Mouse (Mus musculus) midbrain, embryonic 12.5 days (tissue): ENCODE measurements around the gene 4930503B20Rik. TPM values are rescaled to one million over a fixed set of nuclear protein-coding genes. Genes with fewer than 3 reads are reported as not detected.

Source experiments
- ATAC-seq: fragments of 200-750 bp; cut with Nextera tagmentation; 2 replicates; pipeline ENCODE4 v1.8.0; 2017; ENCODE audit warnings: low read depth, moderate TSS enrichment, moderate library complexity; ENCODE audit not compliant: low FRiP score
- H3K27ac ChIP-seq: fragments of 300-500 bp; sonication (generic); replicated peaks from 2 replicates; pipeline ENCODE4 v1.5.1; 2016; ENCODE audit warnings: mild to moderate bottlenecking
- H3K27me3 ChIP-seq: fragments of 300-500 bp; sonication (generic); 2 replicates; pipeline ENCODE4 v1.6.1; 2016; ENCODE audit warnings: mild to moderate bottlenecking
- H3K36me3 ChIP-seq: fragments of 300-500 bp; sonication (generic); 2 replicates; pipeline ENCODE4 v1.6.1; 2016
- H3K4me1 ChIP-seq: fragments of 300-500 bp; sonication (generic); 2 replicates; pipeline ENCODE4 v1.6.1; 2016
- H3K4me2 ChIP-seq: fragments of 300-500 bp; sonication (generic); replicated peaks from 2 replicates; pipeline ENCODE4 v1.6.1; 2016; ENCODE audit warnings: mild to moderate bottlenecking, moderate library complexity
- H3K4me3 ChIP-seq: fragments of 300-500 bp; sonication (generic); 2 replicates; pipeline ENCODE4 v1.5.1; 2016; ENCODE audit warnings: mild to moderate bottlenecking
- H3K9ac ChIP-seq: fragments of 300-500 bp; sonication (generic); replicated peaks from 2 replicates; pipeline ENCODE4 v1.6.1; 2016; ENCODE audit warnings: mild to moderate bottlenecking, moderate library complexity
- H3K9me3 ChIP-seq: fragments of 300-500 bp; sonication (generic); 2 replicates; pipeline ENCODE4 v1.6.1; 2016; ENCODE audit warnings: mild to moderate bottlenecking
- WGBS: fragments of 180-500 bp; shearing (Covaris S2); methylation state at CpG from one replicate; pipeline ENCODE4 v1.1.7; 2016; 5-methylcytosine and 5-hydroxymethylcytosine counted together
- polyA plus RNA-seq: library from polyadenylated mRNA; unstranded; fragments of >200 nt; fragmentation: Nextera tagmentation; extraction: Ambion mirVana; gene quantifications from 2 replicates; pipeline ENCODE4 v1.2.1, GENCODE M21; 2016

Gene 4930503B20Rik
- polyA plus RNA-seq, 1 experiment from 2014 or later: not detected

- H3K4me2 ChIP-seq: no peak overlapping the region
- H3K36me3 ChIP-seq: no peaks in the 10 kb centered on the region
- no peak overlapping the region for H3K4me3 ChIP-seq
- H3K9ac ChIP-seq: no peak overlapping the region
- no peaks in the 10 kb centered on the region for H3K27me3 ChIP-seq
- WGBS: 79% methylated on average over 10 of the region's 10 CpGs
- no peaks in the 10 kb centered on the region for H3K4me1 ChIP-seq
- no peak overlapping the region for H3K27ac ChIP-seq
- H3K9me3 ChIP-seq: no peaks in the 10 kb centered on the region
- ATAC-seq: no peak
Observed at GRCm38 (mm10) chr3:146649311-146649894, 1.7 kb downstream of the 4930503B20Rik start.

GRCm38 (mm10) chr3:146641818-146642427 is 9.2 kb downstream of the 4930503B20Rik start:
- 0 out of 2 replicates have a peak, but pooled peaks cover 2% of the 10 kb centered on the region for H3K4me1 ChIP-seq
- H3K36me3 ChIP-seq: no peaks in the 10 kb centered on the region
- no peak overlapping the region for H3K9ac ChIP-seq
- no peak overlapping the region for H3K4me3 ChIP-seq
- no peak overlapping the region for H3K27ac ChIP-seq
- WGBS: 67% methylated on average over 4 of the region's 4 CpGs
- no peak overlapping the region for H3K4me2 ChIP-seq
- no peak for ATAC-seq
- H3K9me3 ChIP-seq: no peaks in the 10 kb centered on the region
- H3K27me3 ChIP-seq: no peaks in the 10 kb centered on the region

- 89% methylated on average over 5 of the region's 5 CpGs for WGBS
- no peak overlapping the region for H3K9ac ChIP-seq
- H3K4me2 ChIP-seq: no peak overlapping the region
- no peak overlapping the region for H3K4me3 ChIP-seq
- ATAC-seq: no peak
- H3K4me1 ChIP-seq: no peaks in the 10 kb centered on the region
- no peaks in the 10 kb centered on the region for H3K36me3 ChIP-seq
- H3K27ac ChIP-seq: no peak overlapping the region
- H3K27me3 ChIP-seq: no peaks in the 10 kb centered on the region
- no peaks in the 10 kb centered on the region for H3K9me3 ChIP-seq
Observed at GRCm38 (mm10) chr3:146632506-146632905, 18.6 kb downstream of the 4930503B20Rik start.

GRCm38 (mm10) chr3:146628227-146628982 is 22.7 kb downstream of the 4930503B20Rik start:
- 76% methylated on average over 8 of the region's 8 CpGs for WGBS
- Histone ChIP-seq H3K9me3 (no peaks in the 10 kb centered on the region), H3K27ac (no peak overlapping the region), H3K36me3 (no peaks in the 10 kb centered on the region), H3K4me1 (no peaks in the 10 kb centered on the region), H3K4me3 (no peak overlapping the region), H3K4me2 (no peak overlapping the region), H3K27me3 (no peaks in the 10 kb centered on the region), H3K9ac (no peak overlapping the region)
- ATAC-seq: no peak

GRCm38 (mm10) chr3:146625766-146626165 is 25.4 kb downstream of the 4930503B20Rik start:
- ATAC-seq: no peak
- no peaks in the 10 kb centered on the region for H3K27me3 ChIP-seq
- H3K9me3 ChIP-seq: no peaks in the 10 kb centered on the region
- 96% methylated on average over 4 of the region's 4 CpGs for WGBS
- H3K36me3 ChIP-seq: no peaks in the 10 kb centered on the region
- no peak overlapping the region for H3K4me3 ChIP-seq
- no peak overlapping the region for H3K9ac ChIP-seq
- no peak overlapping the region for H3K27ac ChIP-seq
- H3K4me2 ChIP-seq: no peak overlapping the region
- H3K4me1 ChIP-seq: no peaks in the 10 kb centered on the region

- Histone ChIP-seq H3K9me3 (no peaks in the 10 kb centered on the region), H3K27ac (no peak overlapping the region), H3K27me3 (no peaks in the 10 kb centered on the region), H3K4me1 (no peaks in the 10 kb centered on the region), H3K4me3 (no peak overlapping the region), H3K36me3 (no peaks in the 10 kb centered on the region), H3K4me2 (no peak overlapping the region), H3K9ac (no peak overlapping the region)
- no peak for ATAC-seq
- WGBS: 83% methylated on average over 11 of the region's 11 CpGs
Observed at GRCm38 (mm10) chr3:146621966-146622365, 29.2 kb downstream of the 4930503B20Rik start.

- Histone ChIP-seq H3K9me3 (no peaks in the 10 kb centered on the region), H3K27me3 (no peaks in the 10 kb centered on the region), H3K9ac (no peak overlapping the region), H3K4me3 (no peak overlapping the region), H3K4me2 (no peak overlapping the region), H3K36me3 (no peaks in the 10 kb centered on the region), H3K4me1 (no peaks in the 10 kb centered on the region), H3K27ac (no peak overlapping the region)
- no peak for ATAC-seq
- 90% methylated on average over 14 of the region's 14 CpGs for WGBS
Observed at GRCm38 (mm10) chr3:146620555-146621249, 30.4 kb downstream of the 4930503B20Rik start.

- Histone ChIP-seq H3K4me2 (no peak overlapping the region), H3K9ac (no peak overlapping the region), H3K36me3 (no peaks in the 10 kb centered on the region), H3K4me1 (no peaks in the 10 kb centered on the region), H3K27me3 (no peaks in the 10 kb centered on the region), H3K4me3 (no peak overlapping the region), H3K27ac (no peak overlapping the region), H3K9me3 (no peaks in the 10 kb centered on the region)
- ATAC-seq: no peak
- WGBS: 88% methylated on average over 10 of the region's 10 CpGs
Observed at GRCm38 (mm10) chr3:146620101-146620500, 31.0 kb downstream of the 4930503B20Rik start.

- WGBS: 84% methylated on average over 4 of the region's 4 CpGs
- Histone ChIP-seq H3K4me3 (no peak overlapping the region), H3K9me3 (no peaks in the 10 kb centered on the region)
Observed at GRCm38 (mm10) chr3:146618357-146618756, 32.8 kb downstream of the 4930503B20Rik start.

GRCm38 (mm10) chr3:146617946-146618345 is 33.2 kb downstream of the 4930503B20Rik start:
- H3K27me3 ChIP-seq: no peaks in the 10 kb centered on the region
- no peaks in the 10 kb centered on the region for H3K9me3 ChIP-seq
- no peaks in the 10 kb centered on the region for H3K4me1 ChIP-seq
- no peak overlapping the region for H3K4me2 ChIP-seq
- no peak for ATAC-seq
- no peak overlapping the region for H3K27ac ChIP-seq
- H3K36me3 ChIP-seq: no peaks in the 10 kb centered on the region
- H3K9ac ChIP-seq: no peak overlapping the region
- H3K4me3 ChIP-seq: no peak overlapping the region

More at GRCm38 (mm10) chr3:146618357-146618756, 32.8 kb downstream of the 4930503B20Rik start:
- Histone ChIP-seq H3K4me1 (no peaks in the 10 kb centered on the region), H3K4me2 (no peak overlapping the region), H3K27ac (no peak overlapping the region), H3K27me3 (no peaks in the 10 kb centered on the region), H3K9ac (no peak overlapping the region), H3K36me3 (no peaks in the 10 kb centered on the region)
- no peak for ATAC-seq

- 76% methylated on average over 5 of the region's 5 CpGs for WGBS
- H3K27ac ChIP-seq: no peak overlapping the region
- no peaks in the 10 kb centered on the region for H3K36me3 ChIP-seq
- H3K9me3 ChIP-seq: no peaks in the 10 kb centered on the region
- ATAC-seq: no peak
- H3K4me1 ChIP-seq: no peaks in the 10 kb centered on the region
- no peak overlapping the region for H3K4me3 ChIP-seq
- no peak overlapping the region; the same call in 1 of the 2 replicates for H3K9ac ChIP-seq
- no peaks in the 10 kb centered on the region for H3K27me3 ChIP-seq
- H3K4me2 ChIP-seq: no peak overlapping the region
Observed at GRCm38 (mm10) chr3:146616533-146617283, 34.4 kb downstream of the 4930503B20Rik start.
